ENCODE assay signal across 1 mouse cellular context in the genomic region with DNA sequence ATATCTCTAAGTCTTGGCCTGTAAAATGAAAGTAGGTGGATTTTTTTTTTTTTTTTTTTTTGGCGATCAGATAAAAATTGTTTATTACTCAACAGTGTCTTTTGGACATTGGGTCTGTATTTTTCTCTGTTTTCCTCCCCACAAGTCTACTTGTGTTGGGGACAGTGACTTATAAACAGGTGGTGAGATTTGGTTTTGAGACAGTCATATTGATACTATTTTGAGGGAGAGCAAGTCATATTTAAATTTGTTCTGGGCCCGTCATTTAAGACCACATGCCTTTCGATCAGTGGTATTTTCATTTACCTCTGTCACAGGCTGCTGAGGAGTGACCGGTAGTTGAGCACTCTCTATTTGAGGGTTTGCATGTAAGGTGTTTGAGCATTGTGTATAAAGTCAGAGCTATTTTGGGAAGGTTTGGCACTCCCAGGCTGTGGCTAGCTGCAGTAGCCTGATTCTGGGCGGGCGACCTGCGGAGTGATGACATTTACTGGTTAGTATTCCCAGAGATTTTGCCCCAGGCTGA.
A peak's percentile ranks its signal among the peaks of the same experiment; 100 is the strongest.
TF ChIP-seq lines count a peak whose summit lies in the region.

No protein-coding gene starts in this region.

TF ChIP-seq in CH12.LX, 34 proteins besides CTCF, POLR2A, EP300 and RAD21 (continued from another document):
- TF ChIP-seq TBP (conservative IDR thresholded peaks at IDR 0.05; ENCODE audit: low read depth, low read length) (no peak), USF2 (conservative IDR thresholded peaks at IDR 0.05; ENCODE audit: low read depth, low read length) (no peak), JUND (conservative IDR thresholded peaks at IDR 0.05; ENCODE audit: low read depth, low read length) (peak; percentile 95), MAX (IDR thresholded peaks at IDR 0.05; ENCODE audit: low read length) (peak; percentile 62; the same call in 1 of the 2 replicates), ETS1 (conservative IDR thresholded peaks at IDR 0.05; ENCODE audit: low read depth, low read length) (peak; percentile 91), MXI1 (IDR thresholded peaks at IDR 0.05; ENCODE audit: low read depth, low read length) (peak; percentile 72; the same call in 1 of the 2 replicates), UBTF (IDR thresholded peaks at IDR 0.05; ENCODE audit: low read depth, low read length) (no peak), NRF1 (IDR thresholded peaks at IDR 0.05; ENCODE audit: low read depth, low read length) (no peak), IRF4 (IDR thresholded peaks at IDR 0.05; ENCODE audit: low read depth, low read length) (peak; percentile 93), SMC3 (IDR thresholded peaks at IDR 0.05; ENCODE audit: low read depth, low read length) (no peak), PAX5 (IDR thresholded peaks at IDR 0.05; ENCODE audit: low read length) (no peak), MAFK (IDR thresholded peaks at IDR 0.05; ENCODE audit: insufficient replicate concordance, low read length) (peak; percentile 73; the same call in 1 of the 2 replicates), SIN3A (IDR thresholded peaks at IDR 0.05; ENCODE audit: low read length) (peak; percentile 97), NELFE (IDR thresholded peaks at IDR 0.05; ENCODE audit: low read depth, low read length) (no peak), MYC (IDR thresholded peaks at IDR 0.05; ENCODE audit: low read depth, low read length) (peak; percentile 91), ZMIZ1 (IDR thresholded peaks at IDR 0.05; ENCODE audit: low read depth, low read length) (no peak), MAZ (IDR thresholded peaks at IDR 0.05; ENCODE audit: low read depth, low read length) (no peak), ELF1 (IDR thresholded peaks at IDR 0.05; ENCODE audit: low read depth, low read length) (no peak), BHLHE40 (IDR thresholded peaks at IDR 0.05; ENCODE audit: low read depth, low read length) (peak; percentile 93), GABPA (IDR thresholded peaks at IDR 0.05; ENCODE audit: insufficient replicate concordance, low read depth, low read length) (no peak), KAT2A (IDR thresholded peaks at IDR 0.05; ENCODE audit: insufficient replicate concordance, low read length) (no peak), E2F4 (IDR thresholded peaks at IDR 0.05; ENCODE audit: insufficient replicate concordance, low read depth, low read length) (peak; percentile 38; the same call in 1 of the 2 replicates)
